Mouse (Mus musculus) embryonic stem cell, embryonic (primary cell): Measurements from ENCODE around the gene Plagl1.

Source experiments
- CTCF ChIA-PET, 4 experiments: fragments of 300-600 bp in 2 of 4; fragments of 350-600 bp in 2 of 4; sonication (Branson Sonifier 250); formaldehyde crosslinking; loops; one replicate each; lab custom pipeline; 2022; ENCODE audit warnings: inconsistent platforms in 2 of 4; lab: Charles Lee
- POLR2A ChIA-PET, 4 experiments: fragments of 300-600 bp in 2 of 4; fragments of 350-600 bp in 2 of 4; sonication (Branson Sonifier 250); formaldehyde crosslinking; loops; one replicate each; lab custom pipeline; 2022; ENCODE audit warnings: antibody characterized with exemption in 4 of 4, inconsistent platforms in 1 of 4; lab: Charles Lee

Gene Plagl1

GRCm38 (mm10) chr10:13063457-13063856 lies 3.2 kb downstream of the Plagl1 start:
- ChIA-PET POLR2A (interaction anchor here in 1 of 4 experiments (1.2 to 1.3 kb wide), 2 partner anchors 10 to 41 kb away, joined by 3 to 5 read pairs; no protein-coding TSS in a partner anchor), CTCF (interaction anchor here in 1 of 4 experiments (0.6 to 0.8 kb wide), 2 partner anchors 20 to 419 kb away, joined by 3 to 4 read pairs; no protein-coding TSS in a partner anchor)

- POLR2A ChIA-PET: interaction anchor here in 3 of 4 experiments (0.6 to 1.6 kb wide), 5 partner anchors 25 to 488 kb away, joined by 3 to 4 read pairs (median 4); partner anchors contain the start of genes Adat2 (in 1 of the 3) and Pex3 (in 1 of the 3)
- CTCF ChIA-PET: interaction anchor here in 1 of 4 experiments (0.5 kb wide), 1 partner anchor 68 kb away, joined by 3 read pairs; no protein-coding TSS in a partner anchor
Observed at GRCm38 (mm10) chr10:13065129-13065752, 4.9 kb downstream of the Plagl1 start.

- ChIA-PET CTCF (interaction anchor here in 2 of 4 experiments (0.6 to 0.7 kb wide), 2 partner anchors 12 to 241 kb away, joined by 3 to 4 read pairs; no protein-coding TSS in a partner anchor), POLR2A (interaction anchor here in 1 of 4 experiments (1.6 kb wide), 1 partner anchor 20 kb away, joined by 3 read pairs; no protein-coding TSS in a partner anchor)
Observed at GRCm38 (mm10) chr10:13071031-13071430, 10.7 kb downstream of the Plagl1 start.

GRCm38 (mm10) chr10:13076807-13077532 lies 16.7 kb downstream of the Plagl1 start:
- ChIA-PET CTCF (no interaction called here), POLR2A (no interaction called here)

GRCm38 (mm10) chr10:13082459-13082858 lies 22.2 kb downstream of the Plagl1 start:
- POLR2A ChIA-PET: interaction anchor here in 1 of 4 experiments (0.9 kb wide), 1 partner anchor 26 kb away, joined by 5 read pairs; no protein-coding TSS in a partner anchor
- CTCF ChIA-PET: no interaction called here

GRCm38 (mm10) chr10:13090596-13091424 lies 30.5 kb downstream of the Plagl1 start:
- CTCF ChIA-PET: interaction anchor here in 2 of 4 experiments (1.0 to 1.5 kb wide), 3 partner anchors 16 to 74 kb away, joined by 3 to 6 read pairs (median 3); no protein-coding TSS in a partner anchor
- POLR2A ChIA-PET: interaction anchor here in 3 of 4 experiments (0.6 to 5.5 kb wide), 42 partner anchors 9 to 991 kb away, joined by 3 to 55 read pairs (median 5); partner anchors contain the start of gene Ltv1 (in 1 of the 3)

GRCm38 (mm10) chr10:13092996-13093395 lies 32.7 kb downstream of the Plagl1 start:
- POLR2A ChIA-PET: interaction anchor here in 2 of 4 experiments (0.7 to 5.5 kb wide), 2 partner anchors 16 kb away, joined by 3 to 55 read pairs; no protein-coding TSS in a partner anchor
- CTCF ChIA-PET: no interaction called here

- POLR2A ChIA-PET: interaction anchor here in 2 of 4 experiments (0.8 to 2.9 kb wide), 3 partner anchors 8 to 9 kb away, joined by 3 to 25 read pairs (median 5); no protein-coding TSS in a partner anchor
- CTCF ChIA-PET: no interaction called here
Observed at GRCm38 (mm10) chr10:13098895-13099294, 38.6 kb downstream of the Plagl1 start.

- ChIA-PET POLR2A (interaction anchor here in 3 of 4 experiments (0.6 to 5.3 kb wide), 11 partner anchors 8 to 881 kb away, joined by 3 to 31 read pairs (median 5); no protein-coding TSS in a partner anchor), CTCF (interaction anchor here in 3 of 4 experiments (0.6 kb wide), 5 partner anchors 13 to 1162 kb away, joined by 3 to 6 read pairs (median 3); no protein-coding TSS in a partner anchor)
Observed at GRCm38 (mm10) chr10:13100061-13100648, 39.9 kb downstream of the Plagl1 start.

- POLR2A ChIA-PET: interaction anchor here in 3 of 4 experiments (0.6 to 5.3 kb wide), 19 partner anchors 8 to 971 kb away, joined by 3 to 34 read pairs (median 5); partner anchors contain the start of gene Ltv1 (in 1 of the 3)
- CTCF ChIA-PET: interaction anchor here in 3 of 4 experiments (0.6 to 1.4 kb wide), 3 partner anchors 15 to 224 kb away, joined by 3 to 5 read pairs (median 5); no protein-coding TSS in a partner anchor
Observed at GRCm38 (mm10) chr10:13102360-13102759, 42.1 kb downstream of the Plagl1 start.

GRCm38 (mm10) chr10:13103838-13104237 lies 43.5 kb downstream of the Plagl1 start:
- CTCF ChIA-PET: no interaction called here
- POLR2A ChIA-PET: interaction anchor here in 3 of 4 experiments (0.8 to 5.3 kb wide), 8 partner anchors 9 to 17 kb away, joined by 3 to 34 read pairs (median 8); no protein-coding TSS in a partner anchor

- ChIA-PET POLR2A (interaction anchor here in 3 of 4 experiments (0.5 to 5.3 kb wide), 20 partner anchors 8 to 239 kb away, joined by 3 to 55 read pairs (median 5); no protein-coding TSS in a partner anchor), CTCF (interaction anchor here in 2 of 4 experiments (0.5 to 1.4 kb wide), 4 partner anchors 17 to 120 kb away, joined by 3 to 4 read pairs (median 3); no protein-coding TSS in a partner anchor)
Observed at GRCm38 (mm10) chr10:13106909-13107624, 46.8 kb downstream of the Plagl1 start.

GRCm38 (mm10) chr10:13108021-13108548 lies 47.8 kb downstream of the Plagl1 start:
- ChIA-PET POLR2A (interaction anchor here in 3 of 4 experiments (0.5 to 5.3 kb wide), 23 partner anchors 7 to 949 kb away, joined by 3 to 55 read pairs (median 4); partner anchors contain the start of gene Ltv1 (in 1 of the 3)), CTCF (interaction anchor here in 2 of 4 experiments (0.6 to 0.9 kb wide), 3 partner anchors 17 to 299 kb away, joined by 3 to 12 read pairs (median 3); no protein-coding TSS in a partner anchor)

- ChIA-PET CTCF (interaction anchor here in 2 of 4 experiments (0.5 to 0.8 kb wide), 4 partner anchors 15 to 298 kb away, joined by 3 to 12 read pairs (median 4); no protein-coding TSS in a partner anchor), POLR2A (interaction anchor here in 3 of 4 experiments (0.6 to 5.3 kb wide), 23 partner anchors 8 to 1432 kb away, joined by 3 to 55 read pairs (median 5); partner anchors contain the start of gene Ltv1 (in 1 of the 3))
Observed at GRCm38 (mm10) chr10:13108847-13109246, 48.5 kb downstream of the Plagl1 start.

GRCm38 (mm10) chr10:13109781-13110180 lies 49.5 kb downstream of the Plagl1 start:
- ChIA-PET POLR2A (interaction anchor here in 3 of 4 experiments (0.6 to 5.3 kb wide), 12 partner anchors 8 to 870 kb away, joined by 3 to 55 read pairs (median 6); no protein-coding TSS in a partner anchor), CTCF (interaction anchor here in 1 of 4 experiments (0.5 kb wide), 1 partner anchor 187 kb away, joined by 10 read pairs; no protein-coding TSS in a partner anchor)
